In genomic region chr6:26332226-26332625, GRCm38 (mm10) we compare ENCODE assay signal across 27 mouse cellular contexts.
"Had no signal": no experiment of that assay in that cellular context is flagged by ENCODE, and none has a peak within 500 bp of the region (broad histone marks: within the 10 kb centered on the region; RNA-seq: fewer than 3 reads in every experiment).

No protein-coding gene starts in this region.

- H3K9me3 ChIP-seq: limb, embryonic 10.5 days; limb, embryonic 12.5 days; limb, embryonic 13.5 days; limb, embryonic 15.5 days; liver, embryonic 12.5 days; liver, embryonic 13.5 days; liver, embryonic 15.5 days; lung, embryonic 15.5 days; megakaryocyte, embryonic 14.5 days; midbrain, embryonic 10.5 days; midbrain, embryonic 12.5 days; midbrain, embryonic 13.5 days; midbrain, embryonic 15.5 days; neural tube, embryonic 12.5 days had no signal

- H3K36me3 ChIP-seq: limb, embryonic 10.5 days; limb, embryonic 12.5 days; limb, embryonic 13.5 days; limb, embryonic 15.5 days; liver, embryonic 12.5 days; liver, embryonic 13.5 days; liver, embryonic 15.5 days; lung, embryonic 15.5 days; midbrain, embryonic 10.5 days; midbrain, embryonic 12.5 days; midbrain, embryonic 13.5 days; midbrain, embryonic 15.5 days; neural tube, embryonic 12.5 days had no signal

- H3K27me3 ChIP-seq: limb, embryonic 12.5 days; limb, embryonic 13.5 days; limb, embryonic 15.5 days; liver, embryonic 12.5 days; liver, embryonic 13.5 days; liver, embryonic 15.5 days; lung, embryonic 15.5 days; megakaryocyte, embryonic 14.5 days; midbrain, embryonic 12.5 days; midbrain, embryonic 13.5 days; midbrain, embryonic 15.5 days; neural tube, embryonic 12.5 days had no signal

- H3K9ac ChIP-seq: limb, embryonic 12.5 days; limb, embryonic 13.5 days; limb, embryonic 15.5 days; liver, embryonic 12.5 days; liver, embryonic 13.5 days; liver, embryonic 14.5 days; liver, embryonic 15.5 days; liver, postnatal 0 days; lung, embryonic 14.5 days; lung, embryonic 15.5 days; midbrain, embryonic 12.5 days; midbrain, embryonic 13.5 days; midbrain, embryonic 15.5 days; neural tube, embryonic 12.5 days had no signal

- H3K4me3 ChIP-seq: limb, embryonic 10.5 days; limb, embryonic 12.5 days; limb, embryonic 13.5 days; limb, embryonic 15.5 days; liver, embryonic 12.5 days; liver, embryonic 13.5 days; liver, embryonic 15.5 days; lung, embryonic 15.5 days; megakaryocyte, embryonic 14.5 days; midbrain, embryonic 10.5 days; midbrain, embryonic 12.5 days; midbrain, embryonic 13.5 days; midbrain, embryonic 15.5 days; myocyte; neural tube, embryonic 12.5 days had no signal

- H3K4me1 ChIP-seq: limb, embryonic 10.5 days; limb, embryonic 12.5 days; limb, embryonic 13.5 days; limb, embryonic 15.5 days; liver, embryonic 12.5 days; liver, embryonic 13.5 days; liver, embryonic 15.5 days; lung, embryonic 15.5 days; megakaryocyte, embryonic 14.5 days; midbrain, embryonic 10.5 days; midbrain, embryonic 12.5 days; midbrain, embryonic 13.5 days; midbrain, embryonic 15.5 days; neural tube, embryonic 12.5 days had no signal

- H3K27ac ChIP-seq: limb, embryonic 10.5 days; limb, embryonic 12.5 days; limb, embryonic 13.5 days; limb, embryonic 15.5 days; liver, embryonic 12.5 days; liver, embryonic 13.5 days; liver, embryonic 14.5 days; liver, embryonic 15.5 days; lung, embryonic 15.5 days; macrophage; midbrain, embryonic 10.5 days; midbrain, embryonic 12.5 days; midbrain, embryonic 13.5 days; midbrain, embryonic 15.5 days; neural tube, embryonic 12.5 days had no signal

- DNase-seq: left cerebral cortex, postnatal 4 days; liver; liver, embryonic 13.5 days; liver, postnatal 0 days; lung, adult 18-20 months; lung, embryonic 14.5 days; lung, postnatal 10 days; lung, postnatal 14 days; lung, postnatal 36 days; lung, postnatal 4 days; midbrain, embryonic 14.5 days had no signal
